Mouse (Mus musculus): Measurements from ENCODE around the gene Fabp1.
A peak's percentile ranks its signal among the peaks of the same experiment; 100 is the strongest.

The Fabp1 gene

DNA sequence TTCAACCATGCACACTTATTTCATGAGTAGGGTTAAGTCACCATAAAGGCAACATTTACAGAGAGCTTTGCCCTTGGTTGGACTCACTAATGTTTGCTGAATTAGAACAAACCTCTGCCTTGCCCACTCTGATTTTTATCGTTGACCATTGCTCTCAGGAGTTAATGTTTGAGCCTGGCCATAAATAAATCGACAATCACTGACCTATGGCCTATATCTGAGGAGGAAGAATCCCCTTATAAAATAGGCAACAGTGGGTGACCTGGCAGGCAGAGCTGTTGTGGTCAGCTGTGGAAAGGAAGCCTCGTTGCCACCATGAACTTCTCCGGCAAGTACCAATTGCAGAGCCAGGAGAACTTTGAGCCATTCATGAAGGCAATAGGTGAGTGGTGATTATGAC lies at the start of gene Fabp1:
TSS of gene Fabp1 (plus strand) at position 216 of the 400 bp plus-strand sequence.
- DNase-seq (ENCODE audit: low read depth, low spot score), result no peak

DNA sequence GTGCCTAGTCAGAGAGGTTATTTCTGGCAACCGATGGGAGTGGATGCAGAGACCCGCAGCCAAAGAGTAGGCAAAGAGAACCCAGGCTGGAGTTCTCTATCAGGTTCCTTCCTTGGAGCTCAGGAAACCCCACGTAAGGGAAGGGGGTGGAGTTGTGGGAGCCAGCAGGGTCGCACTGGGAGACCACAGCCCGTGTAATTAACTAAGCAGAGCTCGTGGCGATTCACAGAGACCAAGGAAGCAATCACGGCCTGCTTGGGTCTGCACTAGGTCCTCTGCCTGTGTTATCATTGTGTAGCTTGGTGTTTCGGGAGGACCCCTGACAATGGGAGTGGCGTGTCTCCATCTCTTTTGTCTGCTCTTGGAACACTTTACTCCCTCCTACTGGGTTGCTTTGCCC lies 48.5 kb upstream of the Fabp1 start:
- DNase-seq (ENCODE audit: low read depth, low spot score), result no peak

- DNase-seq (ENCODE audit: low read depth, low spot score), result no peak
Measured at GRCm38 (mm10) chr6:71153486-71153885, 46.1 kb upstream of the Fabp1 start.

DNA sequence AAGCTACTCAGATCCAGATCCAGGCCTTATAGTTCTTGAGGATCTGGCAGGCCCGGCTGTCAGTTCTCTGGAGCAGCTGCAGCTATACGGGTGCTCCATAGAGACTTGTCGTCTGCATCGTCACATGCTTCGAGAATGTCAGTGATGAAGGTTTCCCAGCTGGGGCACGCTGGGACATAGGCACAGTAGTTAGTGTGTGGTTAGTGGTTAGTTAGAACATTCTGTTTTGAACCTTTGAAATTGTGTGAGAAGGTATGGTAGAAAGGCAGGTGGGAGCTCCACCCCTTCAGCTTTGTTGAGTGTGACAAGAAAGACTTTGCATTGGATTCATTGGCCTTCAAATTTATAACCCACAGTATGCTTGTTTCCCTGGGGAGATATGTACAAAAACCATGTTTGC lies 44.8 kb upstream of the Fabp1 start:
- no peak for DNase-seq (ENCODE audit: low read depth, low spot score)

- no peak for DNase-seq (ENCODE audit: low read depth, low spot score)
Measured at GRCm38 (mm10) chr6:71156674-71157326, 42.8 kb upstream of the Fabp1 start.

GRCm38 (mm10) chr6:71161290-71161689 lies 38.3 kb upstream of the Fabp1 start:
- no peak for DNase-seq (ENCODE audit: low read depth, low spot score)

DNA sequence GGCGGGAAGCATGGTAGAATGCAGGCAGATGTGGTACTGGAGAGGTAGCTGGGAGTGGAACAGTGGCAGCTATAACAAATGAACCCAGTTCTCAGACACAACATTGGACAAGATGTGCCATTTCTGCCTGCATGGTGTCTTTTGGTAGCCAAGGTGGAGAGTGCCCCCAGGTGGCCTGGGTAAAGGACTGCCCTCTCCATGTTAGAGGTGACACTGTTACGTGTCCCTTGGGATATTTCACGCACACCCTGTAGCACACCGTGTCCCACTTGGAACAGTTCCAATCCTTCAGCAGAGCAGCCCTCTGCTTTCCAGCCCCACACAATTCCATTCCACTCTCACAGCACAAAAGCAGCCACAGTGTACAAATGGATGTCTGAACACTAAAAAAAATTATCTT lies 37.4 kb upstream of the Fabp1 start:
- DNase-seq (ENCODE audit: low read depth, low spot score), result no peak

- DNase-seq (ENCODE audit: low read depth, low spot score), result no peak
Measured at GRCm38 (mm10) chr6:71164394-71164793, 35.2 kb upstream of the Fabp1 start.

- peak; percentile 79 for DNase-seq (ENCODE audit: low read depth, low spot score)
Measured at GRCm38 (mm10) chr6:71166551-71167169, 33.0 kb upstream of the Fabp1 start.

DNA sequence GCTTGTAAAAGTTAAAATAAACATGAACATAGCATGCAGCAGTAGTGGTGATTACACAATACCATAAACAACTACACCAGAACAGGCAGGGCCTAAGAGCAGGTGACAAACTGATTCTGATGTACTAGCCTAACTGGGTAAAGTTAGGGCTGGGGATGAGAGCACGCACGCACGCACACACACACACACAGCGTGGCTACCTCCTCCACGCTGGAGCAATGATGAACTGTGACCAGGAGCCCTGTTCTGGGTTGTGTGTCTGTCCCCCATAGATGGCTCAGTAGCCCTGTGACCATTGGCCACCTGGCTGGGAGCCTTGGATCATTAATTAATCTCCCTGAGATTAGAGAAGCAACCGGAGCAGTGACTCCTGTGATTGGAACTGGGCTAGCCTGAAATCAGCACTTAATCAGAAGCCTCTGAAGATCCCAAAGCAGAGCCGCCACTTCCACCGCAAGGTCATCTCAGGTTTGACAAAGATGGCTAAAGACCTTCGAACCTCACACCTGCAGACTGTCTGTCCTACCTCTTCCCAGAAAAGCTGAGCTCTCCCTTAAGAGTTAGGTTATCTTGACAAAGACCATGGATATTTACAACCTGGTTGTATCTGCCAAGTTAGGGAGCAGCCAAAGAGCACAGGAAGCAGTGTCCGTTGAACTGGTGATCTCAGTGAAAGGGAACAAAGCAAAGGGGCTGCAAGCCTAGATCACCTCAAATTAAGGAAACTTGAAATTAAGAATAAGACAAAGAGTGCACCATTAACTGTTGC lies 26.6 kb upstream of the Fabp1 start:
- DNase-seq (ENCODE audit: low read depth, low spot score), result no peak

DNA sequence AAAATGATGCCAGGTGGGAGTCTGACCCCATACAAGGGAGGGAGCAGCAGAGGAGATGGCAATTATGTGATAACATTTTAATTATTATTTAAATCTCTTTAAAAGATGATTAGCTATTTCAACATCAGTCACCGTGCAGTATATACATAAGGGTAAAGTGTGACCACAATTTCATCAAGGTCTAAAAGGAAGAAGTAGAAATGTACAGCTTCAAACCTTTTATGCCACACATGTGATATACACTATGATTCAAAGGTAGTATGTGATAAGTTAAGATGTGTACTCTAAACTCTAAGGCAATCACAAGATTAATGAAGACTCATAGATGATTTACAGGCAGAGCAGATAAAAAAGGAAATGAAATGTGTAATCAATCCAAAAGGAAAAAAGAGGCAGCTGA lies 19.0 kb upstream of the Fabp1 start:
- no peak for DNase-seq (ENCODE audit: low read depth, low spot score)

DNA sequence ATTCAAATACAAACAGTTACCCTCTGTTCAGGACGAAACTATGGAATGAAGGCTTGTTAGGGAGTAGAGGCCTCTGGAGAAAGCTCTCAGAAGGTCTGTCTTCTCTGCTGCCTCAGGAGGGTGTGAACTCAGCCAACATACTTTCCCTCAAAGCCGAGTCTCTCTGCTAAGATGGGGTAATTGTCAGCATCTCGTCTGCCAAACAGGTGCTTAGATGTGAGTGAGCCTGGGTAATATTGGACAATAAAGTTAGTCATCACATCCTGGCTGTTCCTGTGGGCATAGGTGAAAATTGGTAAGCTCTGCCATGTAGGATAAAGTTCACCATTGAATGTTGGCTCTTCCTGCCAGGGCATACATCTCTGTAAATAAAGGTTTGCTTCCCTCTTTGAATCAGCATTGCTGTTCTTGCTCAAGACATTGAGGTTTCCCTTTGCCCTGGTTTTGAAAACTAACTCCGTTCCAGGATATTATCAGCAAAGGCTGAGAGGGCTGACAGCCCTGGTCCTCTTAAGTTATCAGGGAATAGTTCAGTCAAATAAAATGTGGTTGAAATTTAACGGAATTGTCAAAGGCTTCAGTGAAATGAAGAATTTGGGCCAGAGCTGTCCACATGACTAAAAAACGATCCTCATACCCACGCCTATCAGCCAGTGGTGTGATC lies 14.6 kb upstream of the Fabp1 start:
- no peak for DNase-seq (ENCODE audit: low read depth, low spot score)

DNA sequence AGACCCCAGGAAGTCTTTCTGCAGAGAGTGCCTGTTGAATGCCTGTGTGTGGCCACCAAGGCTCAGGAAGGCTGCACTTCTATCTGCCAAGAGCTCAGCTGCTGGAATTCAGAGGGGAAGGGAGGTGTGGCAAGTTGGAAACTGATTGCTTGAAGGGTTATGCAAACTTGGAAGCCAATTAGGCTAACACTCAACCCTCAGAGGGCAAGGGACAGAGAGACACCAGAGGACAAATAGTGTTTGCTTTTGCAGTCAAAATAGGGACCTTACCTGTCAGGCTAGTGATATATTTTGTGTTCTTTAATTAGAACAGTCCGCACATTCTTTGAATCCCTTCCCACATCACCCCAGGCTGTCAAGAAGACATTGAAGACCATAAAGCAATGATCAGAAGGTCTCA lies 10.0 kb upstream of the Fabp1 start:
- no peak for DNase-seq (ENCODE audit: low read depth, low spot score)

DNA sequence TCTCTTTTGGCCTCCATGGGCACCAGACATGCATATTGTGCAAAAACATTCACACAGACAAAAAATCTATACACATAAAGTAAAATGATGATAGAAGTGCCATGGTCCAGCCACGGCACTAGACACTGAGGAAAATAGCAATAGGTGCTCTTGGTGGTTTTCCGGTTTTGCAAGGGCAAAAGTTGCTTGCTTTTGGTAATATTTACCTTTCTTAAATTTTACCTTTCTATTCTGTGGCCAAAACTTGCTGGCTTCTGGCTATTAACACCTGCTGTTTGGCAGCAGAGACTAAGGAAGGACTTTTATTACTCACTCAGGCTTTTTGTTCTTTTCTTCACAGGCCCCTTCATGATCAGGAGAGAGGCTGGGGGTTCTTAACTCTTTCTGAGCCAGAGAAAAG lies 9.1 kb upstream of the Fabp1 start:
- no peak for DNase-seq (ENCODE audit: low read depth, low spot score)

DNA sequence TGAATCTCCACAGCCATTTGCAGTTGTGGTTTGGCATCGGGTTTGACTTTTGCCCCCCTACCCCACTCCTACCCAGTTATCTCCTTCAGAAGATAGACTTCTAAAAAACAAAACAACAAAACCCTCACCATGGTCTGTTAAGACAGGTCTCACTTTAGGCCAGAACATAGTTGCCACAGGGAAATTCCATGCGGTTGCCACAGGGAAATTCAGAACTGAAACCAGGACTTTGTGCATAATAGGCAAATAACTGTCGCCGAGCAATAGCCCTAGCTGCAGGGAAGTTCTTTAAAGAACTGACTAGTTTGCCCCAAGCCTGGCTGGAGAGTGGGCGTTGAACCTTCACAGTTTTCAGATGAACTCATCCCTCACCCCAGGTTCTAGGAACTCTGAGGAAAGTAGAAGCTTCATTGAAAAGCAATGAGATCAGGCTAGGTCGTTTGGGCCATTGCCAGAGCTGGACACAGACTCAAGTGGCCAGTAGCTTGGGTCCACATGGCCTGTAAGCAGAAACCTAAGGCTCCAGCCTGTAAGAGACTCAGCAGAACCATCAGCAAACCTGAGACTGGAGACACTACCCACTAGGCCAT lies 6.4 kb upstream of the Fabp1 start:
- no peak for DNase-seq (ENCODE audit: low read depth, low spot score)

GRCm38 (mm10) chr6:71196107-71196506 lies 3.5 kb upstream of the Fabp1 start:
- no peak for DNase-seq (ENCODE audit: low read depth, low spot score)

DNA sequence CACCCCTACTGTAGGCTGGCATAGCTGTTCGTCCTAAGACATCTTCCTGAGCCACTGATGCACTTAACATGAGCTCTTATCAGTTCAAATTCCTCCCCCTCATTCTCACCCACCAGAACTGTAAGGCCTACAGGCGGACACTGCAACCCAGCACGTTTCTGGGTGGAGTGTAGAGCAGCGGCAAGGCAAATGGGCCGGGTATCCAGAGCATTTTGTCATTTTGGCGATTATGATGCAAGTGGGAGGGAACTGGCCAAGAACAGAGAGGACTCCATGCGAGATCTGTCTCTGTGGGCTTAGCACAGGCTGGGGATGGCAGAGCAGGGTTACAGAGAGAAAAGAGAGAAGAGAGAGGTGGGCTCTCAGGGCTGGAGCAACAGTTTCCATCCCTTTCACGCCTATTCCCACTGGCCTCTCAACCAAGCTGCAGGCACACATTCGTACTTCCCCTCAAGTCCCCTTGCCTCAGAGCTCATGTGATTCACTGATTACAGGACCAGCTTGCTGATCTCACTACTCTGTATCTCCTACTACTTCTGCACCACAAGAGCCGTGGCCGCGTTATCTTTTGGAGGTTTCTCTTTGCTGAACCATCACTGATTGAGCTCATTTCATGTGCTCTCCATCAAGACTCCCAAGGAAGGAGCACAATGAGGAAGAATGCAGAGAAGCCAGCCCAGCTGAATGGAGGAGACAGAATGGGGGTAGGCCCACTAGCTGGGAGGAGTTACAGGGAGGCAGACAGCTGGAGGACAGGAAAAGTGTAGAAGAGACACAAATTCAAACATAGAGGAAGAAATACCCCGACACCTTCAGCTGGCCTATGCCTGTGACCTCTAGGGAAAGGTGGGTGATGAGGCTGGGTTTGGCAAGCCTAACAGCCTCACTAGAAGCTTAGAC lies 1.7 kb upstream of the Fabp1 start:
- DNase-seq (ENCODE audit: low read depth, low spot score), result no peak

- DNase-seq (ENCODE audit: low read depth, low spot score), result no peak
Measured at GRCm38 (mm10) chr6:71201925-71202324, 2.3 kb downstream of the Fabp1 start.

- DNase-seq (ENCODE audit: low read depth, low spot score), result no peak
Measured at GRCm38 (mm10) chr6:71203674-71204073, 4.0 kb downstream of the Fabp1 start.

DNA sequence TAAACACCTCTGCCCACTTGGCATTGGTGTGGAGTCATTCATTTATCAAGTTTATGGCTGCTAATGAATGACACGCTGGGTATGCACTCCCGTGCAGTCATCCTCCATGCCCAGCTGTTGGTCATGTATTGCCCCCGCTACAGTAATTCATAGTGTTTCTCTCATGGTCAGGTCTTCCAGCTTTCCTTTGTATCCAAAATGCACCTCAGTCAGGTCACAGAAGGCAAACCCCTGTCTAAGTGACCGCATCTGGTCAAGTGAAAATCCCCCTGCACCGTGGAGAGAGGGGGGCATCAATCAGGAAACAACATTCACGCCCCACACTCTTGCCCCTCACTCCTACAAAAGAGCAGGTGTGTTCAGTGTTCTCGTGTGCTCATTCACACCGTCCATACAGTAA lies 4.5 kb downstream of the Fabp1 start:
- no peak for DNase-seq (ENCODE audit: low read depth, low spot score)

DNA sequence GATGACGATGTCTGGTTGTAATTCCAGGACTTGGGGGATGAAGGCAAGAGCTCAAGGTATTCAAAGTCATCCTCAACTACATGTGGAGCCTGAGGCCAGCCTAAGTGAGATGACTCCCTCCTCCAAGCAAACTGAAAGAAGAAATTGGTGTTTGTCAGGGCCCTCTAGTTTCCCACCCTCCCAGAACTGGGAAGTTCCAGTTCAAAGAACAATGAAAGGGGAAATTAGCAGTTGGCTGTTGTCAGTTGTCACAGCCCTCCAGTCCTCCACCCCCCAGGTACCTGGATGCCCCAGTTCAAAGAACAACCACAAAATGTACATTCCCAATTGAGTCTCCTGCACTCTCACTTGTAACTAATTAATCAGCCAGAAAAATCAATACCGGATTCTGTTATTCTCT lies 9.1 kb downstream of the Fabp1 start:
- DNase-seq (ENCODE audit: low read depth, low spot score), result no peak
